Mouse (Mus musculus): ENCODE measurements around the gene Cd248. TPM values are rescaled to one million over a fixed set of nuclear protein-coding genes. Genes with fewer than 3 reads are reported as not detected.

Gene Cd248
- polyA plus RNA-seq, 1 experiment from 2014 or later = 26.4 TPM

GRCm38 (mm10) chr19:5071077-5071476, 3.2 kb downstream of the Cd248 start:
- H3K27me3 ChIP-seq (ENCODE audit: control insufficient read depth, insufficient read depth, low read length) = peaks cover 21% of the 10 kb centered on the region; the same call in 1 of the 2 replicates
- peak overlapping the region; percentile 47 for H3K9ac ChIP-seq
- ATAC-seq (ENCODE audit: low FRiP score) = no peak
- peak overlapping the region; percentile 59 for H3K4me2 ChIP-seq (replicated peaks)
- peak overlapping the region; percentile 40 for H3K4me3 ChIP-seq (replicated peaks; ENCODE audit: low read length)
- H3K27ac ChIP-seq = no peak overlapping the region
- WGBS = 13% methylated on average over 11 of the region's 11 CpGs
- H3K36me3 ChIP-seq (replicated peaks; ENCODE audit: control insufficient read depth, insufficient read depth) = no peaks in the 10 kb centered on the region
- no peak for DNase-seq (ENCODE audit: low spot score)
- no peaks in the 10 kb centered on the region for H3K9me3 ChIP-seq (ENCODE audit: control insufficient read depth, low read length)
- H3K4me1 ChIP-seq (replicated peaks; ENCODE audit: control insufficient read depth, insufficient read depth, low read length) = peaks cover 22% of the 10 kb centered on the region

GRCm38 (mm10) chr19:5071545-5072369, 3.9 kb downstream of the Cd248 start:
- no peaks in the 10 kb centered on the region for H3K9me3 ChIP-seq (ENCODE audit: control insufficient read depth, low read length)
- no peaks in the 10 kb centered on the region for H3K36me3 ChIP-seq (replicated peaks; ENCODE audit: control insufficient read depth, insufficient read depth)
- DNase-seq (ENCODE audit: low spot score) (peak; percentile 70), ATAC-seq (ENCODE audit: low FRiP score) (peak; percentile 73)
- H3K27me3 ChIP-seq (ENCODE audit: control insufficient read depth, insufficient read depth, low read length) = peaks cover 20% of the 10 kb centered on the region; the same call in 1 of the 2 replicates
- peak overlapping the region; percentile 40 for H3K4me3 ChIP-seq (replicated peaks; ENCODE audit: low read length)
- peak overlapping the region; percentile 59 for H3K4me2 ChIP-seq (replicated peaks)
- H3K27ac ChIP-seq = peak overlapping the region; percentile 46; the same call in 1 of the 2 replicates
- peak overlapping the region; percentile 47 for H3K9ac ChIP-seq
- WGBS = under 1% methylated on average over 40 of the region's 40 CpGs
- H3K4me1 ChIP-seq (replicated peaks; ENCODE audit: control insufficient read depth, insufficient read depth, low read length) = peaks cover 22% of the 10 kb centered on the region

GRCm38 (mm10) chr19:5072389-5073019, 4.6 kb downstream of the Cd248 start:
- Histone ChIP-seq H3K27ac (no peak overlapping the region), H3K36me3 (replicated peaks; ENCODE audit: control insufficient read depth, insufficient read depth) (no peaks in the 10 kb centered on the region), H3K4me3 (replicated peaks; ENCODE audit: low read length) (peak overlapping the region; percentile 40), H3K4me2 (replicated peaks) (peak overlapping the region; percentile 59), H3K9ac (peak overlapping the region; percentile 47), H3K4me1 (replicated peaks; ENCODE audit: control insufficient read depth, insufficient read depth, low read length) (peaks cover 17% of the 10 kb centered on the region), H3K9me3 (ENCODE audit: control insufficient read depth, low read length) (no peaks in the 10 kb centered on the region), H3K27me3 (ENCODE audit: control insufficient read depth, insufficient read depth, low read length) (peaks cover 13% of the 10 kb centered on the region; the same call in 1 of the 2 replicates)
- 3% methylated on average over 20 of the region's 20 CpGs for WGBS
- no peak for DNase-seq (ENCODE audit: low spot score)
- no peak; the same call in 1 of the 2 replicates for ATAC-seq (ENCODE audit: low FRiP score)

- peak overlapping the region; percentile 59 for H3K4me2 ChIP-seq (replicated peaks)
- ATAC-seq (ENCODE audit: low FRiP score) = no peak
- H3K36me3 ChIP-seq (replicated peaks; ENCODE audit: control insufficient read depth, insufficient read depth) = no peaks in the 10 kb centered on the region
- H3K9ac ChIP-seq = no peak overlapping the region
- H3K4me3 ChIP-seq (replicated peaks; ENCODE audit: low read length) = 0 out of 2 replicates have a peak overlapping the region, but pooled peaks have one; percentile 40
- H3K27ac ChIP-seq = no peak overlapping the region
- no peaks in the 10 kb centered on the region for H3K9me3 ChIP-seq (ENCODE audit: control insufficient read depth, low read length)
- H3K4me1 ChIP-seq (replicated peaks; ENCODE audit: control insufficient read depth, insufficient read depth, low read length) = peaks cover 13% of the 10 kb centered on the region
- 2% methylated on average over 15 of the region's 15 CpGs for WGBS
- peak; percentile 77 for DNase-seq (ENCODE audit: low spot score)
- peaks cover 12% of the 10 kb centered on the region; the same call in 1 of the 2 replicates for H3K27me3 ChIP-seq (ENCODE audit: control insufficient read depth, insufficient read depth, low read length)
Observed at GRCm38 (mm10) chr19:5073028-5073427, 5.2 kb downstream of the Cd248 start.

- H3K4me3 ChIP-seq (replicated peaks; ENCODE audit: low read length) = no peak overlapping the region
- H3K9ac ChIP-seq = no peak overlapping the region
- no peaks in the 10 kb centered on the region for H3K36me3 ChIP-seq (replicated peaks; ENCODE audit: control insufficient read depth, insufficient read depth)
- WGBS = 47% methylated on average over 5 of the region's 5 CpGs
- no peak for ATAC-seq (ENCODE audit: low FRiP score)
- no peak overlapping the region for H3K4me2 ChIP-seq (replicated peaks)
- H3K27ac ChIP-seq = no peak overlapping the region
- H3K4me1 ChIP-seq (replicated peaks; ENCODE audit: control insufficient read depth, insufficient read depth, low read length) = peaks cover 8% of the 10 kb centered on the region
- peaks cover 7% of the 10 kb centered on the region; the same call in 1 of the 2 replicates for H3K27me3 ChIP-seq (ENCODE audit: control insufficient read depth, insufficient read depth, low read length)
- no peaks in the 10 kb centered on the region for H3K9me3 ChIP-seq (ENCODE audit: control insufficient read depth, low read length)
- no peak for DNase-seq (ENCODE audit: low spot score)
Observed at GRCm38 (mm10) chr19:5073518-5073917, 5.6 kb downstream of the Cd248 start.

- Histone ChIP-seq H3K36me3 (replicated peaks; ENCODE audit: control insufficient read depth, insufficient read depth) (no peaks in the 10 kb centered on the region; the same call in 1 of the 2 replicates), H3K4me3 (replicated peaks; ENCODE audit: low read length) (no peak overlapping the region), H3K4me2 (replicated peaks) (no peak overlapping the region), H3K27ac (no peak overlapping the region), H3K9me3 (ENCODE audit: control insufficient read depth, low read length) (no peaks in the 10 kb centered on the region), H3K27me3 (ENCODE audit: control insufficient read depth, insufficient read depth, low read length) (peaks cover 37% of the 10 kb centered on the region), H3K4me1 (replicated peaks; ENCODE audit: control insufficient read depth, insufficient read depth, low read length) (no peaks in the 10 kb centered on the region), H3K9ac (no peak overlapping the region)
- ATAC-seq (ENCODE audit: low FRiP score) (no peak), DNase-seq (ENCODE audit: low spot score) (no peak)
- WGBS = 97% methylated on average over 1 of the region's 1 CpGs
Observed at GRCm38 (mm10) chr19:5079279-5079678, 11.4 kb downstream of the Cd248 start.

GRCm38 (mm10) chr19:5082005-5082404, 14.1 kb downstream of the Cd248 start:
- DNase-seq (ENCODE audit: low spot score) (no peak), ATAC-seq (ENCODE audit: low FRiP score) (no peak)
- no peaks in the 10 kb centered on the region for H3K9me3 ChIP-seq (ENCODE audit: control insufficient read depth, low read length)
- H3K27ac ChIP-seq = no peak overlapping the region
- 0 out of 2 replicates have a peak, but pooled peaks cover 3% of the 10 kb centered on the region for H3K4me1 ChIP-seq (replicated peaks; ENCODE audit: control insufficient read depth, insufficient read depth, low read length)
- no peak overlapping the region for H3K9ac ChIP-seq
- no peak overlapping the region for H3K4me3 ChIP-seq (replicated peaks; ENCODE audit: low read length)
- no peak overlapping the region for H3K4me2 ChIP-seq (replicated peaks)
- WGBS = 72% methylated on average over 18 of the region's 18 CpGs
- H3K36me3 ChIP-seq (replicated peaks; ENCODE audit: control insufficient read depth, insufficient read depth) = no peaks in the 10 kb centered on the region; the same call in 1 of the 2 replicates
- H3K27me3 ChIP-seq (ENCODE audit: control insufficient read depth, insufficient read depth, low read length) = peaks cover 57% of the 10 kb centered on the region

- H3K9me3 ChIP-seq (ENCODE audit: control insufficient read depth, low read length) = no peaks in the 10 kb centered on the region
- no peak overlapping the region for H3K4me2 ChIP-seq (replicated peaks)
- H3K36me3 ChIP-seq (replicated peaks; ENCODE audit: control insufficient read depth, insufficient read depth) = no peaks in the 10 kb centered on the region; the same call in 1 of the 2 replicates
- H3K9ac ChIP-seq = no peak overlapping the region
- H3K27me3 ChIP-seq (ENCODE audit: control insufficient read depth, insufficient read depth, low read length) = peaks cover 57% of the 10 kb centered on the region
- 0 out of 2 replicates have a peak, but pooled peaks cover 6% of the 10 kb centered on the region for H3K4me1 ChIP-seq (replicated peaks; ENCODE audit: control insufficient read depth, insufficient read depth, low read length)
- 71% methylated on average over 24 of the region's 24 CpGs for WGBS
- H3K4me3 ChIP-seq (replicated peaks; ENCODE audit: low read length) = no peak overlapping the region
- no peak for DNase-seq (ENCODE audit: low spot score)
- ATAC-seq (ENCODE audit: low FRiP score) = no peak
- no peak overlapping the region for H3K27ac ChIP-seq
Observed at GRCm38 (mm10) chr19:5082596-5082995, 14.7 kb downstream of the Cd248 start.

Data from hindbrain, embryonic 14.5 days (tissue).